Mouse (Mus musculus): Measurements from ENCODE around the gene Pacs1. TPM values are rescaled to one million over a fixed set of nuclear protein-coding genes. Genes with fewer than 3 reads are reported as not detected.
"Not testable (repeated sequence)": the region's sequence is repeated elsewhere in the genome, so short reads cannot be mapped to it uniquely, and the experiment has no call there.

Pacs1 gene
- polyA plus RNA-seq, 1 experiment from 2014 or later: 31.1 TPM

GRCm38 (mm10) chr19:5278381-5278780 lies 5.5 kb upstream of the Pacs1 start:
- no peaks in the 10 kb centered on the region for H3K9me3 ChIP-seq (replicated peaks)
- H3K4me1 ChIP-seq: peaks cover 15% of the 10 kb centered on the region
- H3K36me3 ChIP-seq: peaks cover 96% of the 10 kb centered on the region
- no peak for DNase-seq (ENCODE audit: low spot score)
- no peak overlapping the region for H3K4me3 ChIP-seq
- no peak overlapping the region for H3K27ac ChIP-seq
- 83% methylated on average over 8 of the region's 8 CpGs for WGBS
- no peaks in the 10 kb centered on the region for H3K27me3 ChIP-seq (ENCODE audit: low read depth, poor library complexity, severe bottlenecking)

- H3K9me3 ChIP-seq (replicated peaks): no peaks in the 10 kb centered on the region
- H3K4me1 ChIP-seq: peaks cover 22% of the 10 kb centered on the region
- no peak for DNase-seq (ENCODE audit: low spot score)
- no peaks in the 10 kb centered on the region for H3K27me3 ChIP-seq (ENCODE audit: low read depth, poor library complexity, severe bottlenecking)
- peaks cover 83% of the 10 kb centered on the region for H3K36me3 ChIP-seq
- no peak overlapping the region for H3K27ac ChIP-seq
- H3K4me3 ChIP-seq: no peak overlapping the region
- WGBS: 87% methylated on average over 3 of the region's 3 CpGs
Measured at GRCm38 (mm10) chr19:5277140-5277539, 4.2 kb upstream of the Pacs1 start.

DNA sequence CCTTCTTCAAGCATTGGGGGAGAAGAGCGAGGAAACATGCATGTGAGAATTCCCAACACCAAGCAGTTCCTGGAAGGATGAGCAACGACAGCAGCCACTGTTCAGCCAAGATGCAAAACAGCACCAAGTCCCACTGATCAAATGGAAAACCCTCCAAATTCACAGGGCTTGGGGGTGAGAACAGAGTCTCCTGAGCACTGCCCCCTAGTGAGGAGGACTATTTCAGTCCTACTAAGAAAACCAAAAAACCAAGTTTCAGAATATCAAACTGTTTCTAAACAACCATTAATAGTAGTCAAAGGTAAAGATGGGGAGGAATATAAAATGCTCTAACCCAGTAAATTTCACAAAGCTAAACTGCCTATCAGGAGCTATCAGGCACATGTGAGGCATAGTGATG lies 3.6 kb upstream of the Pacs1 start:
- Histone ChIP-seq H3K36me3 (peaks cover 77% of the 10 kb centered on the region), H3K27ac (no peak overlapping the region), H3K4me3 (no peak overlapping the region), H3K4me1 (peaks cover 28% of the 10 kb centered on the region), H3K27me3 (ENCODE audit: low read depth, poor library complexity, severe bottlenecking) (no peaks in the 10 kb centered on the region), H3K9me3 (replicated peaks) (no peaks in the 10 kb centered on the region)
- WGBS: 93% methylated on average over 2 of the region's 2 CpGs
- no peak for DNase-seq (ENCODE audit: low spot score)

DNA sequence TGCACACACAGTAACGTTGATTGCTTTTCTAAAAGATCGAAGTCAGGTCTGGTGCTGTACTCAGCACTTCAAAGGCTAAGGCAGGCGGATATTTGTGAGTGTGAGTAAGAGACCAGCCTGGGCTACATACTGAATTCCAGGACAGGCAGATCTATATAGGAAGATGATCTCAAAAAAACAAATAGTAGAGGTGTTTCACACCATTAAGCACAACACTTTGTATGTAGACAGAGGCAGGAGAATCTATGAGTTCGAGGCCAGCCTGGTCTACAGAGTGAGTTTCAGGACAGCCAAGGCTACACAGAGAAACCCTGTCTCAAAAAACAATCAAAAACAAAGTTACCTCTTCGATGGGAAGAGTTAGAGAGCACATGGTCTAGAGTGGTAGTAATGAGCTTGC lies 2.8 kb upstream of the Pacs1 start:
- H3K36me3 ChIP-seq: peaks cover 69% of the 10 kb centered on the region
- no peak overlapping the region for H3K4me3 ChIP-seq
- DNase-seq (ENCODE audit: low spot score): no peak
- H3K4me1 ChIP-seq: peaks cover 31% of the 10 kb centered on the region
- H3K27ac ChIP-seq: no peak overlapping the region
- WGBS: 92% methylated on average over 5 of the region's 5 CpGs
- no peaks in the 10 kb centered on the region for H3K9me3 ChIP-seq (replicated peaks)
- no peaks in the 10 kb centered on the region for H3K27me3 ChIP-seq (ENCODE audit: low read depth, poor library complexity, severe bottlenecking)

DNA sequence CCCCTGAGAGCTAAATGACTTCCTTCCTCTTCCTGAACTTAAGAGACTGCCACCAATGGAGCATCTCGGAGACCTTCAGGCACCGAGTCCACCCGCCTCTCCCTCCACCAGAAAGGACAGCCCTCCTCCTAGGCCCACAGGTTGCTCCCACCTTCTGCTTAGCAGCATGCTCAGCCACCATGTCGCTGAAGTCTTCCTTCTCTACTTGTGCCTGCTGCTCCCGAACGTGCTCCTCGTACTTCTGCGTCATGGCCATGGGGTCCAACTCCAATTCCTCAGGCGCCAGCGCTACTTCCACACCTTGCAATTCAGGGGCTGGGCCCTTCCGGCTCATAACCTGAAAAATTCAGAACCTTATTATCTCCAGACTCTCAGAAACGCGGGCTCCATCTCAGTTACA lies 1.7 kb upstream of the Pacs1 start:
- Histone ChIP-seq H3K27ac (no peak overlapping the region), H3K4me3 (no peak overlapping the region), H3K36me3 (peaks cover 60% of the 10 kb centered on the region), H3K4me1 (peaks cover 34% of the 10 kb centered on the region), H3K27me3 (ENCODE audit: low read depth, poor library complexity, severe bottlenecking) (no peaks in the 10 kb centered on the region), H3K9me3 (replicated peaks) (no peaks in the 10 kb centered on the region)
- 89% methylated on average over 13 of the region's 13 CpGs for WGBS
- no peak for DNase-seq (ENCODE audit: low spot score)

DNA sequence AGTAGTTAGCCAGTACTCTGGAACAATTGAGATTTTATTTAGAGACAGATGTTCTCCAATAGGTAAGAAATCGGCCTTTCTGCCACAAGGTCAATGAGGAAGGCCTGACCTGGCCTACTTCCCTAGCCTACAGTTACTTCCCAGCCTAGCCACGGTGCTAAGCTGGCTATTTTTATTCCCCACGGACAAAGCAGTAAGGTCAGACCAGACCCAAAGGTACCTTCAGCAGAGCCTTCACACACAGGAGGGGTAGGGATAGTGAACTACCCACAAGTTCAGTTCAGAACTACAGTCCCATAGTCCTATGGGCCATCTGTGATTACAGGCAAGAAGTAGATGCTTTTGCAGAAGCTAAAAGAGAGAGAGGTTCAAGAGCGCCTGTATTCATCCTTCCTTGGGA lies 997 bp upstream of the Pacs1 start:
- H3K4me3 ChIP-seq: peak overlapping the region; percentile 87
- 79% methylated on average over 4 of the region's 4 CpGs for WGBS

DNA sequence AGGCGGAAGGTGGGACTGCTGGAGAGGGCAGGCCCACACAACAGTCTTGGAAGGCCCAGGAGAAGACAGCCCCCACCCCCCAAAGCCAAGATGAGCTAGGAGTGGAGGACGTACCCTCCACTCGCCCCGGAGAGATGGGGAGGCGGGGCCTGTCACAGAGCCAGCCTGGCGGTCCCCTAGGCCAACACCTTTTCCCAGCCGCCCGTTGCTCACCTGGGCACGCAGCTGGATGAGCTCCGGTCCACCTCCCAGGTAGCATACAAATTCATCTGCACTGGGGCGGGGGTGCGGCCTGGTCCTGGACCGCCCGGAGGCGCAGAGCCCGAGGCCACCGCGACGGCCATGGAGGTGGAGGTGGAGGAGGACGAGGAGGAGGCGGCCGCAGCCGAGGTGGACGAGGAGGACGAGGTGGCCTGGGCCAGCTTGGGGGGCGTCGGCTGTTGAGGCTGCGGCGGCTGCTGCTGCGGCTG lies 558 bp downstream of the Pacs1 start:
- Histone ChIP-seq H3K9me3 (replicated peaks) (no peaks in the 10 kb centered on the region), H3K27me3 (ENCODE audit: low read depth, poor library complexity, severe bottlenecking) (no peaks in the 10 kb centered on the region), H3K27ac (peak overlapping the region; percentile 94), H3K36me3 (peaks cover 38% of the 10 kb centered on the region), H3K4me3 (peak overlapping the region; percentile 87), H3K4me1 (peaks cover 34% of the 10 kb centered on the region)
- WGBS: 1% methylated on average over 28 of the region's 30 CpGs
- peak; percentile 70 for DNase-seq (ENCODE audit: low spot score)

More for the DNA sequence above, 997 bp upstream of the Pacs1 start:
- H3K27me3 ChIP-seq (ENCODE audit: low read depth, poor library complexity, severe bottlenecking): no peaks in the 10 kb centered on the region
- peaks cover 34% of the 10 kb centered on the region for H3K4me1 ChIP-seq
- no peak for DNase-seq (ENCODE audit: low spot score)
- H3K9me3 ChIP-seq (replicated peaks): no peaks in the 10 kb centered on the region
- H3K27ac ChIP-seq: peak overlapping the region; percentile 94
- H3K36me3 ChIP-seq: peaks cover 52% of the 10 kb centered on the region

GRCm38 (mm10) chr19:5271430-5271829 lies 1.5 kb downstream of the Pacs1 start:
- Histone ChIP-seq H3K9me3 (replicated peaks) (no peaks in the 10 kb centered on the region), H3K27ac (no peak overlapping the region), H3K4me3 (peak overlapping the region; percentile 87; the same call in 1 of the 2 replicates), H3K4me1 (peaks cover 34% of the 10 kb centered on the region), H3K36me3 (peaks cover 34% of the 10 kb centered on the region), H3K27me3 (ENCODE audit: low read depth, poor library complexity, severe bottlenecking) (no peaks in the 10 kb centered on the region)
- 61% methylated on average over 1 of the region's 1 CpGs for WGBS
- DNase-seq (ENCODE audit: low spot score): no peak

- H3K4me3 ChIP-seq: no peak overlapping the region
- 92% methylated on average over 5 of the region's 5 CpGs for WGBS
- peaks cover 30% of the 10 kb centered on the region for H3K4me1 ChIP-seq
- no peak overlapping the region for H3K27ac ChIP-seq
- H3K9me3 ChIP-seq (replicated peaks): no peaks in the 10 kb centered on the region
- H3K27me3 ChIP-seq (ENCODE audit: low read depth, poor library complexity, severe bottlenecking): no peaks in the 10 kb centered on the region
- peaks cover 14% of the 10 kb centered on the region for H3K36me3 ChIP-seq
- no peak for DNase-seq (ENCODE audit: low spot score)
Measured at GRCm38 (mm10) chr19:5269392-5269791, 3.5 kb downstream of the Pacs1 start.

DNA sequence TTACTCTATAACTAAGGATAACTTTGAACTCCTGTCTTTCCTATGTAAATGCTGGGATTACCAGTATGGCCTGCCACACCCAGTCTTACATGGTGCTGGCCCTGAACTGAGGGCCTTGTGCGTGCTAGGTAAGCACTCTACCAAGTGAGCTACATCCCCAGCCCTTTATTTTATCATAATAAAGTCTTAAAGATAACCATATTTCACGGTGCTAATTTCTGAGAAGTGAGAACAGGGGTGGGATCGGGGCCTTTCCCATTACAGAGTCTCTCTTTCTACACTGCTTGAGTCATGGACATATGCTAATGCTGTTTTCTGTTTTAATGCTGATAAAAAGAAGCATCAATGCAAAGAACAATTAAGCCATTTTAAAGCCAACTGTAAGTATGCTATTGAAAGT lies 4.0 kb downstream of the Pacs1 start:
- Histone ChIP-seq H3K4me1 (peaks cover 25% of the 10 kb centered on the region), H3K4me3 (no peak overlapping the region), H3K27ac (no peak overlapping the region), H3K27me3 (ENCODE audit: low read depth, poor library complexity, severe bottlenecking) (no peaks in the 10 kb centered on the region), H3K9me3 (replicated peaks) (no peaks in the 10 kb centered on the region), H3K36me3 (peaks cover 9% of the 10 kb centered on the region)
- no peak for DNase-seq (ENCODE audit: low spot score)
- 89% methylated on average over 3 of the region's 3 CpGs for WGBS

- Histone ChIP-seq H3K4me1 (peaks cover 16% of the 10 kb centered on the region), H3K9me3 (replicated peaks) (no peaks in the 10 kb centered on the region), H3K4me3 (no peak overlapping the region), H3K27me3 (ENCODE audit: low read depth, poor library complexity, severe bottlenecking) (no peaks in the 10 kb centered on the region), H3K36me3 (peaks cover 5% of the 10 kb centered on the region; the same call in 1 of the 2 replicates), H3K27ac (no peak overlapping the region)
- DNase-seq (ENCODE audit: low spot score): no peak
Measured at GRCm38 (mm10) chr19:5268017-5268416, 4.9 kb downstream of the Pacs1 start.

DNA sequence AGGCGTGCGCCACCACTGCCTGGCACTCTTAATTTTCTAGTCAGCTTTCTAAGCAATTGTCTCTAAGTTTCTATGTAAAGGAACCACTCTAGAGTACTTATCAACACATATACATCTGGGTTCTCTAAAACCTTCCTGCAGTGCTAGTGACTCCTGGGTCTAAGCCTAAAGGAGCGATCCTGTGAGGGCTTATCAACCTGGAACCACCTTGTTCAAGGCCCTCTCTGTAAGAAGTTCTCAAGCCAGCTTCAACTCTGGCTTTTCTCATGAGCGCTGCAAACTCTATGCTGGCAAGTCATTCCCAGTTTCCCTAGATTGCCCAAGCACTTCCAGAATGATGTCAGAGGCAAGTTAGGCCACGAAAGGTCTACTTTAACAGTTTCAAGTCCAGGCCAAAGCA lies 5.9 kb downstream of the Pacs1 start:
- WGBS: 94% methylated on average over 5 of the region's 5 CpGs
- H3K27me3 ChIP-seq (ENCODE audit: low read depth, poor library complexity, severe bottlenecking): no peaks in the 10 kb centered on the region

GRCm38 (mm10) chr19:5257140-5257539 lies 15.8 kb downstream of the Pacs1 start:
- 58% methylated on average over 3 of the region's 3 CpGs for WGBS
- H3K27ac ChIP-seq: no peak overlapping the region
- H3K4me3 ChIP-seq: no peak overlapping the region
- H3K27me3 ChIP-seq (ENCODE audit: low read depth, poor library complexity, severe bottlenecking): no peaks in the 10 kb centered on the region
- no peaks in the 10 kb centered on the region for H3K4me1 ChIP-seq
- no peak for DNase-seq (ENCODE audit: low spot score)
- no peaks in the 10 kb centered on the region for H3K9me3 ChIP-seq (replicated peaks)
- H3K36me3 ChIP-seq: peaks cover 7% of the 10 kb centered on the region

More for the DNA sequence above, 5.9 kb downstream of the Pacs1 start:
- Histone ChIP-seq H3K9me3 (replicated peaks) (no peaks in the 10 kb centered on the region), H3K27ac (no peak overlapping the region), H3K36me3 (peaks cover 5% of the 10 kb centered on the region; the same call in 1 of the 2 replicates), H3K4me3 (no peak overlapping the region), H3K4me1 (peaks cover 11% of the 10 kb centered on the region)
- no peak for DNase-seq (ENCODE audit: low spot score)

- H3K9me3 ChIP-seq (replicated peaks); H3K27me3 ChIP-seq (ENCODE audit: low read depth, poor library complexity, severe bottlenecking); H3K4me1 ChIP-seq; H3K4me3 ChIP-seq; H3K27ac ChIP-seq; H3K36me3 ChIP-seq; DNase-seq (ENCODE audit: low spot score): not testable (repeated sequence)
- 100% methylated on average over 1 of the region's 1 CpGs for WGBS
Measured at GRCm38 (mm10) chr19:5236981-5237380, 35.9 kb downstream of the Pacs1 start.
